Mouse (Mus musculus) myocyte (in vitro differentiated cells): ENCODE measurements around the gene Nr2e1.

Experiments
- E2F4 ChIP-seq: IDR thresholded peaks from one replicate; pipeline ENCODE4 v1.6.1; 2011; ENCODE audit warnings: mild to moderate bottlenecking, control low read depth, moderate library complexity; ENCODE audit not compliant: insufficient read depth
- MYOG ChIP-seq, 3 experiments: IDR thresholded peaks; one replicate each; pipeline ENCODE4 v1.6.1; 2011; ENCODE audit warnings: control low read depth in 2 of 3, low read depth in 2 of 3, mild to moderate bottlenecking in 2 of 3; ENCODE audit not compliant: insufficient read length in 2 of 3, control insufficient read depth in 1 of 3, insufficient read depth in 1 of 3
- POLR2A ChIP-seq: IDR thresholded peaks from one replicate; pipeline ENCODE4 v1.6.1; 2011; ENCODE audit warnings: low read depth, mild to moderate bottlenecking, control low read depth, moderate library complexity; ENCODE audit not compliant: insufficient read length
- POLR2AphosphoS2 ChIP-seq: IDR thresholded peaks from one replicate; pipeline ENCODE4 v1.6.1; 2011; ENCODE audit warnings: low read depth, control low read depth; ENCODE audit not compliant: insufficient read length
- TCF12 ChIP-seq: IDR thresholded peaks from one replicate; pipeline ENCODE4 v1.6.1; 2011; ENCODE audit warnings: mild to moderate bottlenecking, control low read depth; ENCODE audit not compliant: poor library complexity, insufficient read depth, severe bottlenecking

GRCm38 (mm10) chr10:42514125-42514524 is 69.3 kb downstream of the Nr2e1 start:
- TF ChIP-seq MYOG (IDR thresholded peaks at IDR 0.05; ENCODE audit: control insufficient read depth in 1 of 3, insufficient read depth in 1 of 3, insufficient read length in 2 of 3, low read depth in 2 of 3) (no peak), E2F4 (no peak), POLR2A (no peak), POLR2AphosphoS2 (no peak), TCF12 (no peak)
